Mouse (Mus musculus): ENCODE measurements around the gene Helz. TPM values are rescaled to one million over a fixed set of nuclear protein-coding genes. Genes with fewer than 3 reads are reported as not detected.
"Not testable (repeated sequence)": the region's sequence is repeated elsewhere in the genome, so short reads cannot be mapped to it uniquely, and the experiment has no call there.

Helz gene
- polyA plus RNA-seq, 1 experiment: 13.1 TPM

- TF ChIP-seq POLR2A (IDR thresholded peaks at IDR 0.05; ENCODE audit: borderline replicate concordance, extremely low read depth, low read depth, low read length): no peak
- TF ChIP-seq CTCF (IDR thresholded peaks at IDR 0.05; ENCODE audit: insufficient read depth, low read length): peak; percentile 17; the same call in 1 of the 2 replicates
- WGBS: 33% methylated on average over 11 of the region's 11 CpGs
- no peak overlapping the region for H3K4me3 ChIP-seq (replicated peaks; ENCODE audit: extremely low read depth, low read depth, low read length)
- peaks cover 12% of the 10 kb centered on the region for H3K4me1 ChIP-seq (ENCODE audit: control insufficient read depth, insufficient read depth, low read length)
- DNase-seq: peak; percentile 37
Measured at GRCm38 (mm10) chr11:107573061-107573692, 25.4 kb downstream of the Helz start.

DNA sequence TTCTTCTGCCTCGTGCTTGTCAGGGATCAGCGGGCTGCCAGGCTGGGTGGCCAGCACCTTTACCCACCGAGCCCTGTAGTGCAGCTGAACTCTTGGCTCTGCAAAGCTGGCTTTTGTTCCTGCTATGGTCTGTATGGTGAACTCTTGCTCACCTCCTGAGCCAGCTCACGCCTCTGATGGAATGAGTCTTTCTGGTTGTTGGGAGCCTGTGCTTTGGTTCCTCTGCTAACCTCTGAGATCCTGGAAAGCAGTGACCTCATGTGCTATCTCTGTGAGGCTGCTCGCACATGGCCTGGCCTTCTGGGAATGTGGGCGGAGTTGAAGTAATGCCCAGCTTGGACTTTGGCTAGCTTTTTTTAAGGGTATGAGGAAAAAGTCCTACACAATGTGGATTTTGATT lies 26.1 kb downstream of the Helz start:
- WGBS: 36% methylated on average over 6 of the region's 6 CpGs
- no peak for DNase-seq

DNA sequence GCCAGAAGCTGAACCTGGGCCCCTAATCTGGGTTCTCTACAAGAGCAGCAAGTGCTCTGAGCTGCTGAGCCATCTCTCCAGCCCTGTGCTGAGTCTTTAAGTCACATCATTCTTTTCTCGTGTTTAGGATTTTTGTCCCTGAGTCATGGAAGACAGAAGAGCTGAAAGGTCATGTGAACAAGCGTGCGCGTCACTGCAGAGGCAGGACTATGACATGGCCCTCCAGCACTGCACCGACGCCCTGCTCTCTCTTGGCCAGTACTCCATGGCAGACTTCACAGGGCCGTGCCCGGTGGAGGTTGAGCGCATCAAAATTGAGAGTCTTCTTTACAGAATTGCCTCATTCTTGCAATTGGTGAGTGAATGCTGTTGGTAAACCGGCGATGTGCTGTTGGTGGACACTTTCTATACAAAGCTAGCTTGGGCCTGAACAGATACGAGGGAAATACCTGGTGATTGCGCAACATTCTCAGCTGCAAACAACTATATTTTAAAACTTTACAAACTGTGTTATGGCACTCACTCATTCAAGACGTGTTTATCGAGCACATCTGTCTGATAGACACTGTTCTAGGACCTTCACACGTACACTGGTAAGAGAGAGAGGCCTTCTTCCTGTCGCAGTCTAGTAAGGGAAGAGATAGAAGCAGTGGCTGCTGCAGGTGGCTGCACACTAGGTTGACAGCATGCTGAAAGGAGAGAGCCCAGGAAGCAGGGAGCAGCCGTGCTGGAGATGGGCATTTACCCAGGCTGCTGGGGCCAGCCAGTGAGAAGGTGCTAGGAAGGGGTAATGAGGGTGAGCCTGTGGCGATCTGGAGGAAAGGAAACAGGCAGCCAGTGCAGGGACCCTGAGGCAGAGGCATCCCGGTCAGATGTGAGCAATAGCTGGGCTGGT lies 27.3 kb downstream of the Helz start:
- TF ChIP-seq CTCF (IDR thresholded peaks at IDR 0.05; ENCODE audit: insufficient read depth, low read length) (no peak), POLR2A (IDR thresholded peaks at IDR 0.05; ENCODE audit: borderline replicate concordance, extremely low read depth, low read depth, low read length) (no peak)
- H3K4me1 ChIP-seq (ENCODE audit: control insufficient read depth, insufficient read depth, low read length): peaks cover 18% of the 10 kb centered on the region
- no peak for DNase-seq
- 85% methylated on average over 20 of the region's 20 CpGs for WGBS
- H3K4me3 ChIP-seq (replicated peaks; ENCODE audit: extremely low read depth, low read depth, low read length): no peak overlapping the region

More for the DNA sequence above, 26.1 kb downstream of the Helz start:
- Histone ChIP-seq H3K4me3 (replicated peaks; ENCODE audit: extremely low read depth, low read depth, low read length) (no peak overlapping the region), H3K4me1 (ENCODE audit: control insufficient read depth, insufficient read depth, low read length) (peaks cover 18% of the 10 kb centered on the region)
- no peak for TF ChIP-seq CTCF (IDR thresholded peaks at IDR 0.05; ENCODE audit: insufficient read depth, low read length)
- TF ChIP-seq POLR2A (IDR thresholded peaks at IDR 0.05; ENCODE audit: borderline replicate concordance, extremely low read depth, low read depth, low read length): no peak

- Histone ChIP-seq H3K4me1 (ENCODE audit: control insufficient read depth, insufficient read depth, low read length) (peaks cover 18% of the 10 kb centered on the region), H3K4me3 (replicated peaks; ENCODE audit: extremely low read depth, low read depth, low read length) (no peak overlapping the region)
- DNase-seq: no peak
- no peak for TF ChIP-seq CTCF (IDR thresholded peaks at IDR 0.05; ENCODE audit: insufficient read depth, low read length)
- TF ChIP-seq POLR2A (IDR thresholded peaks at IDR 0.05; ENCODE audit: borderline replicate concordance, extremely low read depth, low read depth, low read length): no peak
- 90% methylated on average over 7 of the region's 7 CpGs for WGBS
Measured at GRCm38 (mm10) chr11:107576186-107576585, 28.5 kb downstream of the Helz start.

DNA sequence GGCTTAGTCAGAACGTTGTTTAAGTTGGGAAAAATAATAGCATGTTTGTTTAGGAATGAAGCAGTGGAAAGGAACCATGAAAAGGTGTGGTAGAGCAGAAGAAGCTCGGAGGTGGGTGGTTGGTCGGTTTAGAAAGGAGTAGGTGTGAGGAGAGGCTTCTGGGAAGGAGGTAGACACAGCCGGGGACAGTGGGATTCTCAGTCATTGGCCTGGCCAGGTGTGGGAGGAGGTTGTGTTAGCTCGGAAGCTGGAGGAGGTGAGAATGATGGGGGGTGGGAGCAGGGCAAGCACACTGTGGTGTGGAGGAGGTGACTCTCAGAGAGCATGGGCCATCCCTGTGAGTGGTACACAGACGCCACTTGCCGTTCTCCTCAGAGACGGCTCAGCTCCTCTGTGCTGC lies 29.7 kb downstream of the Helz start:
- DNase-seq: no peak
- TF ChIP-seq CTCF (IDR thresholded peaks at IDR 0.05; ENCODE audit: insufficient read depth, low read length): no peak
- no peak for TF ChIP-seq POLR2A (IDR thresholded peaks at IDR 0.05; ENCODE audit: borderline replicate concordance, extremely low read depth, low read depth, low read length)
- peaks cover 18% of the 10 kb centered on the region for H3K4me1 ChIP-seq (ENCODE audit: control insufficient read depth, insufficient read depth, low read length)
- no peak overlapping the region for H3K4me3 ChIP-seq (replicated peaks; ENCODE audit: extremely low read depth, low read depth, low read length)
- 74% methylated on average over 8 of the region's 8 CpGs for WGBS

GRCm38 (mm10) chr11:107578226-107578625 lies 30.5 kb downstream of the Helz start:
- no peak for DNase-seq
- 37% methylated on average over 7 of the region's 7 CpGs for WGBS
- Histone ChIP-seq H3K4me1 (ENCODE audit: control insufficient read depth, insufficient read depth, low read length) (peaks cover 16% of the 10 kb centered on the region), H3K4me3 (replicated peaks; ENCODE audit: extremely low read depth, low read depth, low read length) (no peak overlapping the region)
- TF ChIP-seq POLR2A (IDR thresholded peaks at IDR 0.05; ENCODE audit: borderline replicate concordance, extremely low read depth, low read depth, low read length): no peak
- TF ChIP-seq CTCF (IDR thresholded peaks at IDR 0.05; ENCODE audit: insufficient read depth, low read length): no peak

DNA sequence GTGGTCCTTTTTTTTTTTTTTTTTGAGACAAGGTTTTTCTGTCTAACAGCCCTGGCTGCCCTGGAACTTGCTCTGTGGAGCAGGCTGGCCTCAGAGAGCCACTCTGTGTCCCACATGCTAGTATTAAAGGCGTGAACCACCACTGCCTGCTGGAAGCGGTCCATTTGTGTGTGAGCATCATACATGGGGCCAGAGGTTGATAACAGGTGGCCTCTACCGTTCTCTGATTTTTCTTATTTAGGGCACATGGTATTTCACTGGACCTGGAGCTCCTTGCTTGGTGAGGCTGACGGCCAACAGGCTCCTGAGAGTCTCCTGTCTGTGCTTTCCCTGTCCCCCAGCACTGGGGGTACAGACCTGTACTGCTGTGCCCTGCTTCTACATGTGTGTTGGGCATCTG lies 33.1 kb downstream of the Helz start:
- DNase-seq: no peak
- TF ChIP-seq CTCF (IDR thresholded peaks at IDR 0.05; ENCODE audit: insufficient read depth, low read length) (no peak), POLR2A (IDR thresholded peaks at IDR 0.05; ENCODE audit: borderline replicate concordance, extremely low read depth, low read depth, low read length) (no peak)
- 98% methylated on average over 4 of the region's 4 CpGs for WGBS
- Histone ChIP-seq H3K4me1 (ENCODE audit: control insufficient read depth, insufficient read depth, low read length) (peaks cover 10% of the 10 kb centered on the region), H3K4me3 (replicated peaks; ENCODE audit: extremely low read depth, low read depth, low read length) (no peak overlapping the region)

DNA sequence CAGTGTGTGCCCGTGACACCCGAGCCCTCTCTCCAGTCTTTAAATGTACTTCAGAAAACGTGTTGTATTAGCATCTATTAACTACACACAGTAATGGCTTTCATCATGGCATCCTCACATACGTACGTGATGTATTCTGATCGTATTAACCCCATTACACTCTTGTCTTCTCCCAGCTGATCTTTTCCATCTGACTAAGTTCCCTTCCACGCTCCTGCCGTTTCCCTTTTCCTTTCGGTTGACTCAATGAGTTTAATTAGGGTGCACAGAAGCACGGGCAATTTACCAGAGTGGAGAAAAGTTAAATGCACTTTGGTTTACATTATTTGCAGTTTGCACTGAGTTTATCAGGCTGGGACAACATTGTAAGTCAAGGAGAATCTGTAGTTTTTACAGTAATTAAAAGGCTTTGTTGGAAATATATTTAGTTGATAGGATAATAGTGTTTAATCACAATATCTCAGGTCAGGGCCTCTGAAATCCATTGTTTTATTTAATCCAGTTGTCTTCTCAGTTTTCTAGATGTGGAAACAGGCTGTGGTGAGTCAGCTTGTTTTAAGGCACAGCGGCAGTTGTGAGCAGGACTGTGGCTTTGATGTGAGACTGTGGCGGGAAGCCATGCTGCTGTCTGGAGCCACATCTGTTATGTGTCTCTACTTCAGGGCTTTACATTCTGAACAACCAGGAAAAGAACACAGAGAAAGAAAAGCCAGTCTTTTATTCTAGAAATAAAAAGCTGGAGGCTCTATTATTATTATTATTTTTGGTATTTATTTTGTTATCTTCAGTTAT lies 37.1 kb downstream of the Helz start:
- 76% methylated on average over 12 of the region's 12 CpGs for WGBS
- TF ChIP-seq POLR2A (IDR thresholded peaks at IDR 0.05; ENCODE audit: borderline replicate concordance, extremely low read depth, low read depth, low read length) (no peak), CTCF (IDR thresholded peaks at IDR 0.05; ENCODE audit: insufficient read depth, low read length) (no peak)
- DNase-seq: no peak
- H3K4me3 ChIP-seq (replicated peaks; ENCODE audit: extremely low read depth, low read depth, low read length): no peak overlapping the region
- no peaks in the 10 kb centered on the region for H3K4me1 ChIP-seq (ENCODE audit: control insufficient read depth, insufficient read depth, low read length)

- WGBS: 75% methylated on average over 5 of the region's 5 CpGs
- not testable (repeated sequence) for H3K4me3 ChIP-seq (replicated peaks; ENCODE audit: extremely low read depth, low read depth, low read length); DNase-seq; H3K4me1 ChIP-seq (ENCODE audit: control insufficient read depth, insufficient read depth, low read length)
Measured at GRCm38 (mm10) chr11:107586129-107586528, 38.4 kb downstream of the Helz start.
